Mouse (Mus musculus) embryo, embryonic 9.5 days (tissue): ENCODE measurements around the gene Ltbp3.

Source experiments
- DNase-seq: peaks from one replicate; pipeline ENCODE4 v3.0.0-alpha.2; 2017; ENCODE audit errors: extremely low spot score

Ltbp3 gene

GRCm38 (mm10) chr19:5806051-5806808, 65.5 kb downstream of the Ltbp3 start:
- DNase-seq, result peak; percentile 59

- peak; percentile 45 for DNase-seq
These were observed 66.1 kb downstream of the Ltbp3 start for GRCm38 (mm10) chr19:5806809-5807205.

DNA sequence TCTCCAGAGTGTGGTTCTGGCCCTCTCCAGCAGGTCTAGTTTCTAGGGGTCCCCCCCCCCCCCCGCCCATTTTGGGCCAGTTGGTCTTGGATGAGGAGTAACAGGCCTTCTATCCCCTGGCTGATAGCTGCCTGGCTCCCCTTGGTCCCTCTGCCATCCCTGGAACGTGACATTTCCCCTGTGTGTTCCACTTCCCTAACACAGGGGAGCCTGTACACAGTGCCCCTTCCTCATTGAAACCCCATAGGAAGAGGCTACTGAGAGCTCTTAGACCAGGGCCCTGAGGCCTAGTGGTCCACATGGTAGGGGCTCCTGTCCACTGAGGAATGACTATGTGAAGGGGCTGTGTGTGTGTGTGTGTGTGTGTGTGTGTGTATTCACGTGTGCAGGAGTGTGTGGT, 67.0 kb downstream of the Ltbp3 start:
- no peak for DNase-seq
